Mouse (Mus musculus) ES-Bruce4 (cell line): ENCODE results near the gene Galns.

Source experiments
- CTCF ChIP-seq: IDR thresholded peaks from one replicate; pipeline ENCODE4 v1.8.1; 2011; ENCODE audit warnings: low read depth, low read length
- EP300 ChIP-seq: IDR thresholded peaks from 2 replicates; pipeline ENCODE4 v1.6.1; 2011; ENCODE audit warnings: low read depth, low read length; ENCODE audit not compliant: insufficient read depth
- POLR2A ChIP-seq: IDR thresholded peaks from one replicate; pipeline ENCODE4 v1.8.1; 2011; ENCODE audit warnings: low read length; ENCODE audit not compliant: insufficient read depth

DNA sequence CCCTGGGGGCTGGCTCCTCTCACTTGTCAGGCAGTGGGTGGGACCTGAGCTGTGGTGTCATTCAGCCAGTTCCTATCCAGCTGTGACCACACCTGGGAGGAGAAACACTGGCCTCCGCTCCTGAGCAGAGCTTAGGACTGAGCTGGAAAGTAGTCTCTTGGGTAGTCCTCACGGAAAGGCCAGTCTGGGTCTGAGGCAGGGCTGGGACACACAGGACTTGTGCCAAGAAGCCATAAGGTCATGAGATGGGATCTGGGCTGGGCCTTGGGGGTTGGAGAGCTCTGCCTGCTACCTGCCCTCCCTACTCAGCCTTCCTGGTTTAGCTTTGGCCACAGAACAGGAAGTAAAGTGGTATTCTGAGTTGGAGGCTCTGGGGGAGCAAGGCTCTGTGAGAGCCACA is 15.6 kb upstream of the Galns start:
- TF ChIP-seq EP300 (no peak), CTCF (no peak), POLR2A (no peak)
